Mouse (Mus musculus): ENCODE measurements around the gene Amz2. TPM values are rescaled to one million over a fixed set of nuclear protein-coding genes. Genes with fewer than 3 reads are reported as not detected.

Amz2 gene
- total RNA-seq (2021): 41.0 and 41.1 TPM in 2 replicates
- long read RNA-seq, experiment 1, transcript Amz2-202 (9 exons, 2,816 nt): minor isoform, 9 of 41 reads
- long read RNA-seq, experiment 1, transcript Amz2-203 (8 exons, 1,832 nt): major isoform, 11 of 41 reads
- long read RNA-seq, experiment 1, partial matches to known transcripts: 6 of 41 reads
- long read RNA-seq, experiment 1, other reads (novel, unspliced or antisense): 11 of 41 reads
- long read RNA-seq, experiment 2, transcript Amz2-202 (9 exons, 2,816 nt): minor isoform, 7 of 25 reads
- long read RNA-seq, experiment 2, transcript Amz2-203 (8 exons, 1,832 nt): major isoform, 9 of 25 reads
- long read RNA-seq, experiment 2, partial matches to known transcripts: 3 of 25 reads
- long read RNA-seq, experiment 2, other reads (novel, unspliced or antisense): 4 of 25 reads

DNA sequence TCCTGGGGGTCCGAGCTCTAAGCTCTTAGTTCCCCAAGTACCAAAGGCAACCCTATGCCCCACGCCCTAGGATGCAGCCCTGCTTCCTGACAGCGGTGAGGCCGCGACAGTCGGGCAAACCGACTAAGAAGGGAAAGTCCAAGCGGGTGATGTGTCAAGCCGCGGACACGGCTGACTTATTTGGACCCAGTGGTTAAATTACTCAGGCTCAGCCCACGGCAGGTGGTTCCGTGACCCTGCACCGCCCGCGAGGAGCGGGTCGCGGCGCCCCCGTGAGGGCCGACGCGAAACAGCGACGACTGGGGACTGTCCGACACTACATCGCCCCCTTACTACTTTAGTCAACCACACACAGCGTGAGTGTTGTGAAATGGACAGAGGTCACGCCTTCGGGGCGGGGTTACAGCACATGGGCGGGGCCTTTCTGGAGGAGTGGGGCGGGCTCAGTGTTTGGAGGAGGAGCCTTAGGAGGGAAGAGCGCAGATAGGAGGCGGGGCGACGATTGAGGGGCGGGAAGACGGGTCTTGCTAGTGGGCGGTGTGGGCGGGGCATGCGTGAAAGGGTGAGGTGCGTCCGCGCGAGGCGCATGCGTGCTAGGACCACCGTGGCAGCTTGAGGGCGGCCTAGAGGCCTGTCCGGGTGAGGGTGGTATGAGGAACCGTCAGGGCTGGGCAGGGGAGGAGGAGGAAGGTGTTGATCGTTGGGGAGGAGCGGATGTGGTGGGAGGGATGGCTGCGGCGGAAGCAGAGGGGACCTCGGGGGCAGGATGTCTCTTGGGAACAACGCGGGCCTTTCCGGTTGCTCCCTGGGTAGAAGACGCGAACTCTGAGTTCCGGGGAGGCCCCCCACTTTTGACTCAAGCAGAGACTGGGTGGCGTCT lies at the start of gene Amz2:
Gene Amz2 (plus strand): TSS at position 555 of the 880 bp plus-strand sequence.
- DNase-seq: peak; percentile 100

DNA sequence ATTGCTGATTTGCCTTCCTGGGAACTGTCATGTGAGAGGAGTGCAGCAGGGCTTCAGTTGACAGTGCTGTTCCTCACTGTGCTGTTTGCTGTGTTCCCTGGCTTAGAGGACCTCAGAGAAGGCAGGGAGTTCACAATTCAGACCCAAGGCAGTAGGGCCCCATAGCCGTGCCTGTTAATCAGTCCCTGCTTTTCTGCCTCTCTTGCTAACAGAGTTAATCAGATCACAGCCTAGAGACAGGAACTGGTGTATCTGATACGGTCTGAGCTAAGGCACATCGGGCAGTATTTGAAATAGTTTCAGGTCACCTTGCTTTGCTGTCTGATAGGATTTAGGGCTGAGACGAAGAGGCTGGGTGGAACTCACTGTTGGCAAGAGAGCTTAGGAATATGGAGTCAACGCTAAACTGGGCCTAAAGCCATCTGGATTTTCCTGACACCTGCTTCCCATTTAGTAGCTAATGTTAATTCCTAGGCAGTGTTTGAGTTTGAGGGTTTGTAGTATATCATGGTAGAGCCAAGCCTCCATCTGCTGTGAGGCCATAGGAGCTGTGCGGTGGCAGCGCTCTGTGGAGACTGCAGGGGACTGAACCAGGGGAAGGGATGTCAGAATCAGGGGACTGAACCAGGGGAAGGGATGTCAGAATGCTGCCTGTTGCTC lies 49.1 kb upstream of the Amz2 start:
- no peak for DNase-seq

DNA sequence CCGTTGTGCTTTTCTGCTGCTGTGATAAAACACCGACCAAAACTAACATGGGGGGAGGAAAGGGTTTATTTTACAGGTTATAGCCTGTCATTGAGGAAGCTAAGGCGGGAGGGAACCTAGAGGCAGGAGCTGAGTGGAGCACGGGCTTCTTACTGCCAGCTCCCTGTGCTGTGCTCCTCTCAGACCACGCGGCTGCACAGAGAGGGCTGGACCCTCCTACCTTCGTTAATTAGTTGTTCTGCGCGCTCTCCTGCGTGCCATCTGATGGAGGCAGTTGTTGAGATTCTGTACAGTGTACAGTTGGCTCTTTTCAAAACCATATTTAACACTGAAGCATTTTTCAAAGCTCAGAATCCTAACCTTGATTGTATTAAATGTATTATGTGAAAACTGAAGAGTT lies 48.3 kb upstream of the Amz2 start:
- no peak for DNase-seq

DNA sequence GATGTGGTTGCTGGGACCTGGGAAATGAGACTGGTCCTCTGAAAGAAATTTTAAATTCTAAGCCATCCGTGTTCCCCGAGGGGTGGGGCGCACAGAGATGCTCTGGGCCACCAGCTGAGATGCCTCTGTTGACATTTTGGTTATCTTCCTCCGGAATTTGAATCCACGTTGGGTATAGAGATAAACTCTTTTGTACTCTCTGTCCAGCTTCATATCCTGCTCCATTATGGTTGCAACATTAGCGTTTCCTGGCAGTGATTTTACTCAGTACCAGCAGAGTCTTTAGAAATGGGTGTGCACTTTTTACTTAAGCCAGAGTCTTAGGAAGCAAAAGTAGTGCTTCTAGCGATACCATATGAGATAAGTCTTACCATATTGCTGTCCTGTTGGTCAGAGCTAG lies 47.7 kb upstream of the Amz2 start:
- no peak for DNase-seq

DNA sequence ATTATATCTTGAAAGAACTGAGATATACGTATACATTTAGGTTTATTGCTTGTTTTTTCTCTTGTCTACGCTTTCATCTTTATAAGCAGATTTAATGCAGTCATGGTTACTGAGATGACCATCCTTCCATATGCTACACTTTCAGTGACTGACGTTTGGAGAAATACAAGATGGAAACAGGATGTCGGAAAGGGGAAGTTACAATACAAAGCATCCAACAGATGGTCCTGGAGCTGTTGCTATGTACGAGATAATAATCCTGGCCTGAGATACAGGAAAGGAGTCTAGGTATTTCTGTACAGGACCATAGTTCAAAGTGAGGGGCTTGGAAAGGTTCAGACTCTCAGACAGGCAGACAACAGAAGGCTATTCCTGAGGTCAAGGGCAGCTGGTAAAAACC lies 45.1 kb upstream of the Amz2 start:
- no peak for DNase-seq

DNA sequence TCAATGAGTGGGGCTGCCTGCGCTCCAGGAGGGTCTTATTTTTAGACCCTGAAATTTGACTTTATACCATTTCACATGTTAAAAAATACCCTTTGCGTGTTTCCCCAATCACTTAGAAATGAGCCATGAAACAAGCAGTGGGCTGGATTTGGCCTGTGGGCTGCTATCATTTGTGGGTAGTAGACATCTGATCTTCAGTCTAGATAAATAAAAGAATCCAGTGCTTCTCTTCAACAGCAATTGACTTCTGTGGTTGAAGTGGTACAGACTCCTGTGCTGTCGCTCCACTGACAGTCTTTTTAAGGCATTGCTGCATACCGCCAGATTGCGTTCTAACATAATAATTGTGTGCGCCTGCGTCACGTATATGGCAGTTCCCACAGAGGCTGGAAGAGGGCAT lies 40.5 kb upstream of the Amz2 start:
- no peak for DNase-seq

DNA sequence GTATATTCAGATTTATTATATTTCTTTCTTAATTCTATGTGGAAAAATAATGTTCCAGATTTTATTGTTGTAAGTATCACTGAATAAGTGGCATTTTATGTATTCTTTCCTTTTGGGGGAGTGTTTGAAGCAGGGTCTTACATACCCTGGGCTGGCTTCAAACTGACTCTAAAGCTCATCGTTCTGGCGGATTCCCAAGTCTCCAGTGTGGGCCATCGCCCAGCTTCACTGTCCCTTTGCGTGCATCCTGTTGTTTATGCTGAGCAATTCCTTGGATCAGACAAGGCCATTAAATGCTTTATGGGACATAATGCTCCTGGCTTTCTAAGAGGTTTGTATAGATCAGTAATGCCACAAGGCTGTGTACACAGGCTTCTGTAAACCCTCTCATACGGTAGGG lies 36.7 kb upstream of the Amz2 start:
- DNase-seq: no peak

DNA sequence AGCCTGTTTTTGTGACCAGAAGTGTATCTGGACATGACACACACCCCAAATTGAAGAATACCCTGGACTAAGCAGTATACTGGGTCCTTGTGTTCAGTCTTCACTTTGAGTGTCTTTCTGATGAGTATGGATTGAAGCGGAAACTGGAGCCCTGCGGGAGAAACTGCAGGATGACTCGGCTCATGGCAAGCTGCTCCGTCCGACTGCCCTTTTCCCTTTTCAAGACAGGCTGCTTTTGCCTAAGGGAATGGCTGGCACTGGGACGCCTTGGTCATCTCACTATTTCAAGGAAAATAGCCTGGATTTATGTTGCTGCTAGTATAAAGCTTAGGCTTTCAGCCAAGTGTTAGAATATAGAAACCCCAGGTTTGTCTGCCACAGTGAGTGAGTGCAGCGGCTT lies 34.5 kb upstream of the Amz2 start:
- DNase-seq: peak; percentile 38

DNA sequence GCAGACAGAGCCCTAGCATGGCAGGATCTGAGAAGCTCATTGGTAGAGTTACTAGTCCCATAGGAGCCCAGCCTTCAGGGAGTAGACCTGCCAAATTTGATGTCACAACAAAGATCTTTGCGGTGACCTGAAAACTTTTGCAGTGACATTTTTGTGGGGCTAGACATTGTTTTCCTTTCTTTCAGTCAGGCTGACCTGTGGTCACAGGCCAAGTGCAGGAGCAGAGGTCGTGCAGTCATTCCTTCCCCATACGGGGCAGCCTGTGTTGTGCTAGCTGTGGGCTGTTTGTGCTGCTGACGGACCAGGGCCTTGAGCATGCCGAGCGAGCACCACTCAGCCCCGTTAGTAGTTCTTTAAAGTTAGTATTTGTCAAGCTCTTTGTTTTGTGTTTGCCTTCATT lies 34.0 kb upstream of the Amz2 start:
- peak; percentile 28 for DNase-seq

DNA sequence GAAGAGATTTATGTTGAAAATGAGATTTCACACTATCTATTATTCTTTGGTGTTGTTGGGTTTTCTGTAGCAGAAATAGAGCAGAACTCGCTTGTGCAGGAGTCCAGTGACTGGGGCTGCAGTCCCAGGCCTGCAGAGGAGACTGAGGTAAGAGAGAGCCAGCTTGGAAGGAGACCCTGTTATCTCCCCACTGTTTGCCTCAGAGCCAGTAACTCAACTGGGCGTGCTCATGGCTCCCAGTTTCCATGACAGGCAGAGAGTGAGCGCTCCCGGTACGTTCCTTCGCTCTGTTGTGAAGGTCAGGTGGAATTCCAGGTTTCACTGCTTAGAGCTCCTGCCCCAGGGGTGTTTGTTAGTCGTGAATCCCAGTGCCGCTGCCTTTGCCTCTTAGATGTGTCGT lies 33.1 kb upstream of the Amz2 start:
- no peak for DNase-seq

DNA sequence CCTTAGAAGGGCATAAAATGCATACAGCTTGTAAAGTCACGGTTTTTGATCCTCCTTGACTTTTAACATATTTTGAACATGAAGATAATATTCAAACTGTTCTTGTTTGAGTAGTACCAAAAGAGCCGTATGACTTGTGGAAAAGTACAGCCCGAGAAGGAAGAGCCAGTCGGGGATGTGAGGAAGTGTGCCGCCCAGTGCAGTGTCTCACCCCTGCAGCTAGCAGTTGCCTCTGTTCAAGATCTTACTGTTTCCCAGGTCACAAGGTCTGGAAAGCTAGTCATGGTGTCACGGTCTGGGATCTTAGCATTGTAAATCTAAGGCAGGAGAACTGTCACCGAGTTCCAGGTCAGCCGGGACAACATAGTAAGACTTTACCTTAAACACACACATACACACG lies 31.0 kb upstream of the Amz2 start:
- no peak for DNase-seq

DNA sequence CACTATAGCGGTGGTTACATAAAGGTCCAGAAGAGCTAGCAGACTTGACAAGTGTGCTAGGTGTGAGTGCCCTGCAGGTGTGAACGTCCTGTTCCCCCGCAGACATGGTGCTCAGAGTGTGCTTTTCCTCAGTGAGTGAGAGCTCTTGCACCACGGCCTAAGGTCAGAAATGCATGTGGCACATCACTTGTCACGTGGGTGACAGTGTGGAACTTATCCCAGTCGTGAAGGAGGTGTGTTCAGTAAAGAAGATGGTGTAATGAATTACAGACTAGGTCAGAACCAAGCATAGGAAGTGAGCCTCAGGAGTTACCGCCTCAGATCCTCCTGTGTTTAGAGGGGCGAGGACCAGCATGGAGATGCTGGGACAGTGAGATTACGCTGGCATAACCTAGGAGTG lies 30.5 kb upstream of the Amz2 start:
- no peak for DNase-seq

DNA sequence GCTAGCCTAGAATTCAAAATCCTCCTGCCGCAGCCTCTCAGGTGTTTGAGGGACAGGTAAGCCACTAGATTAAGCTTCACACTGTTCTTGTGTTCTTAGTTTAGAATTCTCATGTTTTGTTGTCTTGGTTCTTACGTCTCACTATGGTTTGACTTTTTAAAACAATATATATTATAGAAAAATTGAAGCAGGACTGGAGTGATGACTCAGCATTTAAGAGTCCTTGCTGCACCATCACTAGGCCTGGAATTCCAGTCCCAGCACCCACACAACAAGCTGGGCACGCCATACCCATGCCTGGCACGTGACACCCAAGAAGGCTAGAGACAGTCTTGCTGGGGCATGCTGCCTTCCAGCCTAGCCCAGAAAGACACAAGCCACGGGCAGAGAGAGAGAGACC lies 19.3 kb upstream of the Amz2 start:
- DNase-seq: no peak

DNA sequence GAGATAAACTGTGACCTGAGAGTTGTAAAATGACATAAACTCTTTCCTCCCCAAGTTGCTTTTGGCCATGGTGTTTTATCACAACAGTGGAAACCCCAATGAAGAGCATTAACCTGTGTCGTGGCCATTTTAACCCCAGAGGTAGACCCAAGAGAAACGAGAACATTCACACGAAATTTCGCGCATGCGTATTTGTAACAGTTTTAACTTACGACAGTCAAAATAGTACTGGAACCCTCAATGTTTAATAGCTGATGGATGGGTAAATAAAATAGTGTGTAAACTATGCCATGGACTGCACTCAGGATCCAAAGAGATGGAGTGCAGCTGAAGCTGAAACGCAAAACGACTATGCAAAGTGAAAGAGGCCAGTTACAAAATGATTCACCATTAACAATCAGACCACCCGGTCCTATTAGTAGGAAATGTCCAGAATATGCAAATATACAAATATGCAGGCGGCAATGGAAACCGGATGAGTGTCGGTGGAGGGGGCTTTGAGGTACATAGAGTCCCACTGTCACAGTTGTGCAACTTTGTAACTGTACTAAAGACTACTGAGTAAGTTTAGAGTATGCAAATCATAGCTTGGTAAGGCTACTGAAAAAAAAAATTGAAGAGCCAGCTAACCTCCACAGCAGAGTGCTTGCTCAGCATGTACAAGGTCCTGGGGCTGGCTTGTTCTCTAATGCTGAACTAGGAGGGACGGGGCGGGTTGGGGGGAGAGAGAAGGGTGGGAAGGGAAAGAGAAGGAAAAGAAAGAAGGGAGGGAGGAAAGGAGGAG lies 15.4 kb upstream of the Amz2 start:
- no peak for DNase-seq

DNA sequence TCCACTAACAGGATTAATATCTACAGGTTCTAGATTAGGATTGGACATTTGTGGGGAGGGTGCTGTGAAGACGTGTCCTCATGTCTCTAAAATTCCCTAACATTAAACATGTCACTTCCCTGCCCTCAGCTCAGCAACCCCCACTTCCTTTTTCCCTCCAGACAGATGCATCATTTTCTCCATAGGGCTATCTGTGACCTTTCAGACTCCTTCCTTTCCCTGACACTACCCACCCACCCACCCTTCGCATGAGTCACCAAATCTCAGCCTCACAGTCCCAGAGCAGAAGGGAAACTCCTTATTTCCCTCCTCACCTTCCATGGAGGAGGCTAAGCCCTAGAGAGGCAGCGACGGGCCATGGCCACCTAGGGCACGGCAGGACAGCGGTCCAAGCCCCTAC lies 12.1 kb upstream of the Amz2 start, which contains the start of gene 9930022D16Rik:
Gene 9930022D16Rik (plus strand): TSS at position 301 of the 400 bp plus-strand sequence.
- DNase-seq: no peak

DNA sequence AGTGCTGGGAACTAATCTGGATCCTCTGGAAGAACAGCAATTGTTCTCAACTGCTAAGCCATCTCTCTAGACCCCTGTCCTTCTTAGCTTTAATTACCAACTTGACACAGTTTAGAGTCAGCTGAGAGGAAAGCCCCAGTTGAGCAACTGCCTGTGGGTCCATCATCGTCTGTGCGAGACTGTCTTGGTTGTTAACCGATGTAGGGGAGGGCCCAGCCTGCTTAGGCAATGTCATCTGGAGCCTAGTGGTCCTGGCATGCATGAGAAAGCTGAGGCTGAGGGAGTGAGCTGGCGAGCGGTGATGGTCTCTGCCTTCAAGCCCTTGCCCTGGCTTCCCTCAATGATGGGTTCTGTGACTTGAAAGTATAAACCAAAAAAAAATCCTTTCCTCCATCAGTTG lies 10.9 kb upstream of the Amz2 start:
- DNase-seq: no peak

DNA sequence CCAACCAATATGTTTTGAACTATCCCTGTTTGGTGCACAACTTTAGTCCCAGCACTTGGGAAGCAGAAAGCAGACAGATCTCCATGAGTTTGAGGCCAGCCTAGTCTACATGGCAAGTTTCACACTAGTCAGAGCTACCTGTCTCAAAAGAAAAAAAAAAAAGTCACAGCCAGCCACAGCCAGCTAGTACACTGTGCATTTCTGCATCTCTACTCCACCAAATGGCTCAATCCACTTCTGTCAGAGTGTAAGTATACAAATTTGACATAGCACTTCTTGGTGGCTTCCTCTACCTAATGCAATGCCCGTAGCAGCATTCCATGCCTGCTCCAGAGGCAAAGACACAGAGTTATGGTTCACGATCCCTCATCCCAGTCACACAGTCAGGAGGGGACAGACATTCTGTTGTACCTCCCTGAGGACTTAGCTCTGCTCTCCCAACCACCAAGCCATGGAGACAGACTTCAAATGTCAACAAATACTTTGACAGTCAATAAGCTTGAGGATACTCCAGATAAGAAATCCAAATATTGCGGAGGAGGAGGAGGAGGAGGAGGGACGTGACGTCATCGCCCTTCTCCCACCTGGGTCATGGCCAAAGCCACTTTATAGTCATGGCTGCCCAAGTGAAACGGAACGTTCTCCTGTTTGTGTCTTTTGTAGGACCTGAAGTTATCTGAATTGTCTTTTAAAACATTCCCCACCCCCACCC lies 8.9 kb upstream of the Amz2 start:
- no peak for DNase-seq

DNA sequence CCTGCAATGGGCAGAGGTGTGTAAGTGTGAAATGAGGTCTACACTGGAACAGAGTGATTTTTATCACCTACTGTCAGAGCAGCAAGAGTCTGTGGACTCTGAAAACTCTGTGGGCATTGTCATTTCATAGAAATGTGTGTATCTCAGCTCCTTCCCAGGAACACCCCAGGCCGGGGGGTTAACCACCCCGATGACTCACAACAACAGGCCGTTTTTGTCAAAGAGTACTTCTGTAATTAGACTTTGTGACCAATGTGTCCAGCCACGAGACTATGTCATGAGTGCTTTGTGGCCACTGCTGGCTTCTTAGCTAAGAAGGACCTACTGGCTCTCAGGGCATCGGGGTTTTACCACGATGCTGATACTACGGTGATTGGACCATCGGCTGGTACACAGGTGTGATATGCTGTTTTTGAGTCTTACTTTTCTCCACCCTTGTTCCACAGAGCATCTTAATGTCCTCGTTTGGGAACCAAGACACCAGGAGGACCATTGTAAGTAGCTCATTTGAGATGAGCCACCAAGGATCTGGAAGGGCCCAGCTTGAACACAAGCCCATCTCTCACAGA lies 8.2 kb upstream of the Amz2 start:
- DNase-seq: no peak

DNA sequence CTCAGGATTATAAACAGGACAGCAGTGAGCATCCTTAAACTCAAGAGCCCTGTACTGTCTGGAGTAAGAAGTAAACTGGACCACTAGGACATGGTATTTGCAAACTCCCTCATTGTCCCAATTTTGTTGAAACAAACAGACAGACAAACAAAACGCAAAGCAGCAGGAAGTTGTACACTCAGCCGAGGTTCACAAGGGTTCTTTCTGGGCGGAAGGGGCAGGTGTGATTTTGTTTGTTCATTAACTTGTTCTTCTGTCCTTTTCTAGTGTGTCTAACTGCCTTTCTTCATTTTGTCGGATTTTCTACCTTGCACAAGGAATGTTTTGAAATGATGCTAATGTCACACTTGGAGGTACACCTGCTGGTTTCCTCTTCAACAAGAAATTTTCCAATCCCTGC lies 6.3 kb upstream of the Amz2 start:
- DNase-seq: no peak

DNA sequence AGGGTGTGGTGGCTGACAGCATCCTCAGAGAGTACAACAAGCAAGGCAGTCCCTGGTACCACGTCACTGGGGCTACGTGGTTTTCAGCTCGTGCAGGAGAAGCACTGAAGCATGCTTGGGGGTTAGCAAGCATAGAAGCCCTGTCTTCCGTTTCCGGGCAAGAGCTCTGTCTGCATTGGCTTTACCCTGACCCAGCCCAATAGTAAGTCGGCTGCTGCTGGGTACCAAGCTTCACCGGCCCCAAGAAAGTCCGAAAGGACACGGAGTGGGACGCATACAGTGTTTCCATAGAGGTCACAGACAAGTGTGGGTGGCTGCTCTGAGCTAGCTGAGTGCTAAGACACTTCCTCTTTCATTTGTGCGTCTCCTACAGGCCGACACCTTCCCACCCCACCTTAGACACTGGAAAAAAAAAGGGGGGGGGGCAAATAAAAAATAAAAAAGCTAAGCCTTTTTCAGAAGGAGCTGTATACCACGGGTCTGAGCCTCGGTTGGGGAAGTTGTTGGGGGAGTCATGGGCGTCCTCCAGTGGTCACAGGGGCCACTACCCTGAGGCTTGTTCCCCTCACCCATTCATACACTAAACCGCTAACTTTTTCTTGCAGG lies 5.7 kb upstream of the Amz2 start:
- DNase-seq: no peak

DNA sequence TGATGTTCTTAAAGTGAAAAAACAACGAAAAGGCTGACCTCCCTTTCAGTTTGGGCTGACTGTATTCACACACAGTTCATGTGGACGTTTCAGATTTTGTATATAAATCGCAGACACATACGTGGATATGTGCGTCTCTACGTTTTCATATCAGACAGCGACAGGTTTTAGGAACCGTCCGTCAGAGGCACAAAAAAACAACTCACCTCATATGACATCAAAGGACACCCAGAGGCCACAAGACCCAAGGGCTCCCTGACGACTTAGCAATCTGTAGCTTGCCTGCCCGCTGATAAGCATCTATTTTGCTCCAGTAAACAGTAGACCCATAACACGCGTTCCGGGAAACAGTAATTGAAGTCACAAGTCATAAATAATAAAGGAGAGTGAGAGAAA lies 5.2 kb upstream of the Amz2 start:
- no peak for DNase-seq
